Mouse (Mus musculus): ENCODE measurements around the gene Gm9817. TPM values are rescaled to one million over a fixed set of nuclear protein-coding genes. Genes with fewer than 3 reads are reported as not detected.

Gene Gm9817
- polyA plus RNA-seq, 1 experiment = not detected

DNA sequence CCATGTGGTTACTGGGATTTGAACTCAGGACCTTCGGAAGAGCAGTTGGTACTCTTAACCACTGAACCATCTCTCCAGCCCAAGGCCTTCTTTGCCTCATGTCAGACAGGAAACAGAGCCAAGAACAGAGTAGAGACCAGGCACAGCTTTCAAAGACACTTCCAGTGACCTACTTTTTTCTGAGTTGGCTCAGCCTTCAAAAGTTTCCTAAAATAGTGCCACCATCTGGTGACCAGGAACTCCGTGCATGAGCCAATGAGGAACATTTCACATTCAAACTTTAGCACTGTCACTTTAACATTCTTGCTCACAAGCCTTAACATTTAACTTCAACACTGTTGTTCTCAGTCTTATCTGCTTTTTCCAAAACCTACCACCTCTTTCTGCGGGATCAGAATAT, 2.3 kb downstream of the Gm9817 start:
- Histone ChIP-seq H3K4me1 (ENCODE audit: control insufficient read depth, insufficient read depth, insufficient read length) (no peaks in the 10 kb centered on the region), H3K27ac (ENCODE audit: insufficient read depth, low read length) (no peak overlapping the region), H3K36me3 (ENCODE audit: control insufficient read depth, insufficient read depth, low read length) (no peaks in the 10 kb centered on the region), H3K4me3 (ENCODE audit: extremely low read depth, insufficient read depth, insufficient read length) (no peak overlapping the region), H3K27me3 (ENCODE audit: control insufficient read depth, insufficient read depth, low read length) (no peaks in the 10 kb centered on the region)
- 89% methylated on average over 3 of the region's 3 CpGs for WGBS
- TF ChIP-seq POLR2A (IDR thresholded peaks at IDR 0.05; ENCODE audit: low read depth, low read length) (no peak), CTCF (IDR thresholded peaks at IDR 0.05; ENCODE audit: extremely low read depth, insufficient read depth, insufficient read length, insufficient replicate concordance) (no peak)
- DNase-seq (ENCODE audit: low read depth in 1 of 2, low spot score in 2 of 2) = no peak

GRCm38 (mm10) chr13:45083696-45084095, 5.2 kb downstream of the Gm9817 start:
- Histone ChIP-seq H3K36me3 (ENCODE audit: control insufficient read depth, insufficient read depth, low read length) (no peaks in the 10 kb centered on the region), H3K4me1 (ENCODE audit: control insufficient read depth, insufficient read depth, insufficient read length) (no peaks in the 10 kb centered on the region), H3K27ac (ENCODE audit: insufficient read depth, low read length) (no peak overlapping the region), H3K4me3 (ENCODE audit: extremely low read depth, insufficient read depth, insufficient read length) (no peak overlapping the region), H3K27me3 (ENCODE audit: control insufficient read depth, insufficient read depth, low read length) (no peaks in the 10 kb centered on the region)
- WGBS = 85% methylated on average over 5 of the region's 5 CpGs
- no peak for DNase-seq (ENCODE audit: low read depth in 1 of 2, low spot score in 2 of 2)
- TF ChIP-seq POLR2A (IDR thresholded peaks at IDR 0.05; ENCODE audit: low read depth, low read length) (no peak), CTCF (IDR thresholded peaks at IDR 0.05; ENCODE audit: extremely low read depth, insufficient read depth, insufficient read length, insufficient replicate concordance) (no peak)

DNA sequence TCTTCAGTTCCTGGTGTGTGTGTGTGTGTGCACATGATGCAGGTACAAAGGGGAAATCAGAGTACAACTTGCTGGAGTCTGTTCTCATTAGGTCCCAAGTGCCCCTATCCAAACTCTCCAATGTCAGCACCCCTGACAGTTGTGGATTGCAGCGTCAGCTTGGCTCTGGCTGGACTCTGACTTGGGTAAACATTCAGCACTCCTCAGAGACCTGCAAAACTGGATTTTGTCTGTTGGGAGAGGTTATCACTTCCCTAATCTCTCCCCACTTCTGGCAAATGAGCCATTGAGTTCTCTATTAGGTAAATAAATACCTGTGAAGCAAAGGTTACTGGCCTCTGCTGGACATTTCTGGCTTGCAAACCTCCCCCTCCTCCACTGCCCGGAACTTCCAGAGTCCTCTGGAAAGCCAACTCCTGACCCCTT, 10.3 kb downstream of the Gm9817 start:
- H3K27me3 ChIP-seq (ENCODE audit: control insufficient read depth, insufficient read depth, low read length) = no peaks in the 10 kb centered on the region
- H3K4me3 ChIP-seq (ENCODE audit: extremely low read depth, insufficient read depth, insufficient read length) = no peak overlapping the region
- no peaks in the 10 kb centered on the region for H3K36me3 ChIP-seq (ENCODE audit: control insufficient read depth, insufficient read depth, low read length)
- no peaks in the 10 kb centered on the region for H3K4me1 ChIP-seq (ENCODE audit: control insufficient read depth, insufficient read depth, insufficient read length)
- no peak overlapping the region for H3K27ac ChIP-seq (ENCODE audit: insufficient read depth, low read length)
- no peak for DNase-seq (ENCODE audit: low read depth in 1 of 2, low spot score in 2 of 2)
- TF ChIP-seq CTCF (IDR thresholded peaks at IDR 0.05; ENCODE audit: extremely low read depth, insufficient read depth, insufficient read length, insufficient replicate concordance) (no peak), POLR2A (IDR thresholded peaks at IDR 0.05; ENCODE audit: low read depth, low read length) (no peak)
- WGBS = 65% methylated on average over 2 of the region's 2 CpGs

DNA sequence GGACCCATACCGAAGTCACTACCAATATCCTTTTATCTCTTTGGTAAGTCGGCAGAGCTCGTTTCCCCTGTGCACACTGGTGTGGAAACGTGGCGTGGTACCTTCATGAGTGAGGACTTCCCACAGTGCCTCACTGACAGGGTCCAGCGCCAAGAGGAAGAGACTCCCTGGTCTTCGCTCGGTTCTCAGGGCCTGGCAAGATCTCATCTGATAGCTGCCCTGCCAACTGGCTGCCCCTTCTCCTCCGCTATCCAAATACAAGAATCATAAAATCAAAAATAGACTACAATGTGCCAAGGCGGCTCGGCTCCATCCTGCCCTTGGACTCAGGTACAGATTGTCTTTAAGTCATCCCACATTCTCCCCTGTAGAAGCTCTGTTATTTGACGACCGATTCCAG, 11.4 kb downstream of the Gm9817 start:
- WGBS = 86% methylated on average over 13 of the region's 13 CpGs
- no peak overlapping the region for H3K27ac ChIP-seq (ENCODE audit: insufficient read depth, low read length)

GRCm38 (mm10) chr13:45092816-45093215, 14.3 kb downstream of the Gm9817 start:
- 77% methylated on average over 4 of the region's 4 CpGs for WGBS
- no peak overlapping the region for H3K27ac ChIP-seq (ENCODE audit: insufficient read depth, low read length)
- TF ChIP-seq CTCF (IDR thresholded peaks at IDR 0.05; ENCODE audit: extremely low read depth, insufficient read depth, insufficient read length, insufficient replicate concordance) (no peak), POLR2A (IDR thresholded peaks at IDR 0.05; ENCODE audit: low read depth, low read length) (no peak)
- H3K27me3 ChIP-seq (ENCODE audit: control insufficient read depth, insufficient read depth, low read length) = no peaks in the 10 kb centered on the region
- no peaks in the 10 kb centered on the region for H3K36me3 ChIP-seq (ENCODE audit: control insufficient read depth, insufficient read depth, low read length)
- H3K4me3 ChIP-seq (ENCODE audit: extremely low read depth, insufficient read depth, insufficient read length) = no peak overlapping the region
- H3K4me1 ChIP-seq (ENCODE audit: control insufficient read depth, insufficient read depth, insufficient read length) = no peaks in the 10 kb centered on the region
- no peak for DNase-seq (ENCODE audit: low read depth in 1 of 2, low spot score in 2 of 2)

More for the DNA sequence above, 11.4 kb downstream of the Gm9817 start:
- H3K4me1 ChIP-seq (ENCODE audit: control insufficient read depth, insufficient read depth, insufficient read length) = no peaks in the 10 kb centered on the region
- H3K4me3 ChIP-seq (ENCODE audit: extremely low read depth, insufficient read depth, insufficient read length) = no peak overlapping the region
- TF ChIP-seq CTCF (IDR thresholded peaks at IDR 0.05; ENCODE audit: extremely low read depth, insufficient read depth, insufficient read length, insufficient replicate concordance) = no peak
- no peak for TF ChIP-seq POLR2A (IDR thresholded peaks at IDR 0.05; ENCODE audit: low read depth, low read length)
- no peaks in the 10 kb centered on the region for H3K27me3 ChIP-seq (ENCODE audit: control insufficient read depth, insufficient read depth, low read length)
- no peak for DNase-seq (ENCODE audit: low read depth in 1 of 2, low spot score in 2 of 2)
- no peaks in the 10 kb centered on the region for H3K36me3 ChIP-seq (ENCODE audit: control insufficient read depth, insufficient read depth, low read length)

- WGBS = 81% methylated on average over 9 of the region's 9 CpGs
- H3K27me3 ChIP-seq (ENCODE audit: control insufficient read depth, insufficient read depth, low read length) = no peaks in the 10 kb centered on the region
- DNase-seq (ENCODE audit: low read depth in 1 of 2, low spot score in 2 of 2) = no peak
Observed at GRCm38 (mm10) chr13:45095028-45095427, 16.5 kb downstream of the Gm9817 start.

DNA sequence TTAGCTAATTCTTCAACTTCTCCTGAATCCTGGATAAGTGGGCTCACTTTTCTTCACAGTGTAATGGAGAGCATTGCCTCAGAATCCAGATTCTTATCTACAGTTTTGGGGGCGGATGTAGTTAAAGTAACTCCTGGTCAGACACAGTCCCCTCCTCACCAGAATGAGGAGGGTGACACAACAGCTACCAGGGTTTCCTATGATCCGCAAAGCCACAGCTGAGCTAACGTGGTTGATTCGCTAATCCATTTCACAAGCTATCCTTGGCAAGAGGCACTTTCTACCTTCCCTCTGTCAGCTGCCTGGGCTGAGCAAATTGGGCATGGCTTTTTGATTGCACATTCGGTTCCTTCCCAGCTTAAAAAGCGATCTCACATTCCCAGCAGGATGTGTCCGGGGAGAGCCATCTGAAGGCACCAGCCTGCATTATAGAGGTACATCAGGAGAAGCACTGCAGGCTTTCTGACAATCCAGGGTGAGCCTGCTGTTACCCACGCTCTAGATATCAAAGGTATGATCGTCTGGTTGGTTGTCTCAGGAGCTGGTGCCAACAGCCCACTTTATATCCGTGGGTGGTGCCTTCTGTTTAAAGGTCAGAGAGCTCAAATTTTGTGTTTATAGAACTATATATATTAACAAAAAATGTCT, 21.2 kb downstream of the Gm9817 start:
- TF ChIP-seq CTCF (IDR thresholded peaks at IDR 0.05; ENCODE audit: extremely low read depth, insufficient read depth, insufficient read length, insufficient replicate concordance) (no peak), POLR2A (IDR thresholded peaks at IDR 0.05; ENCODE audit: low read depth, low read length) (no peak)
- no peak overlapping the region for H3K4me3 ChIP-seq (ENCODE audit: extremely low read depth, insufficient read depth, insufficient read length)
- DNase-seq (ENCODE audit: low read depth in 1 of 2, low spot score in 2 of 2) = no peak
- H3K4me1 ChIP-seq (ENCODE audit: control insufficient read depth, insufficient read depth, insufficient read length) = no peaks in the 10 kb centered on the region
- H3K36me3 ChIP-seq (ENCODE audit: control insufficient read depth, insufficient read depth, low read length) = no peaks in the 10 kb centered on the region
- WGBS = 83% methylated on average over 10 of the region's 10 CpGs
- no peak overlapping the region for H3K27ac ChIP-seq (ENCODE audit: insufficient read depth, low read length)
- no peaks in the 10 kb centered on the region for H3K27me3 ChIP-seq (ENCODE audit: control insufficient read depth, insufficient read depth, low read length)

More at GRCm38 (mm10) chr13:45095028-45095427, 16.5 kb downstream of the Gm9817 start:
- no peaks in the 10 kb centered on the region for H3K4me1 ChIP-seq (ENCODE audit: control insufficient read depth, insufficient read depth, insufficient read length)
- no peaks in the 10 kb centered on the region for H3K36me3 ChIP-seq (ENCODE audit: control insufficient read depth, insufficient read depth, low read length)
- H3K4me3 ChIP-seq (ENCODE audit: extremely low read depth, insufficient read depth, insufficient read length) = no peak overlapping the region
- H3K27ac ChIP-seq (ENCODE audit: insufficient read depth, low read length) = no peak overlapping the region
- TF ChIP-seq CTCF (IDR thresholded peaks at IDR 0.05; ENCODE audit: extremely low read depth, insufficient read depth, insufficient read length, insufficient replicate concordance) (no peak), POLR2A (IDR thresholded peaks at IDR 0.05; ENCODE audit: low read depth, low read length) (no peak)
